Mouse (Mus musculus) limb, embryonic 10.5 days (tissue): ENCODE results near the gene Mindy2. TPM values are rescaled to one million over a fixed set of nuclear protein-coding genes. Genes with fewer than 3 reads are reported as not detected.
A peak's percentile ranks its signal among the peaks of the same experiment; 100 is the strongest.

Experiments used
- DNase-seq: peaks from one replicate; pipeline ENCODE4 v3.0.0-alpha.2; 2017; ENCODE audit warnings: low spot score
- H3K27ac ChIP-seq: fragments of 300-500 bp; sonication (generic); 2 replicates; pipeline ENCODE4 v1.5.1; 2016; ENCODE audit warnings: mild to moderate bottlenecking
- H3K27me3 ChIP-seq: fragments of 300-500 bp; sonication (generic); 2 replicates; pipeline ENCODE4 v1.6.1; 2016; ENCODE audit warnings: low read depth, mild to moderate bottlenecking; ENCODE audit not compliant: poor library complexity, severe bottlenecking
- H3K36me3 ChIP-seq: fragments of 300-500 bp; sonication (generic); 2 replicates; pipeline ENCODE4 v1.6.1; 2016; ENCODE audit warnings: mild to moderate bottlenecking, moderate library complexity
- H3K4me1 ChIP-seq: fragments of 300-500 bp; sonication (generic); 2 replicates; pipeline ENCODE4 v1.6.1; 2016
- H3K4me3 ChIP-seq: fragments of 300-500 bp; sonication (generic); 2 replicates; pipeline ENCODE4 v1.5.1; 2016; ENCODE audit warnings: mild to moderate bottlenecking, moderate library complexity
- H3K9me3 ChIP-seq: fragments of 300-500 bp; sonication (generic); replicated peaks from 2 replicates; pipeline ENCODE4 v1.6.1; 2016; ENCODE audit warnings: mild to moderate bottlenecking
- WGBS: fragments of 180-500 bp; shearing (Covaris S2); methylation state at CpG from one replicate; pipeline ENCODE4 v1.1.7; 2016; 5-methylcytosine and 5-hydroxymethylcytosine counted together
- polyA plus RNA-seq: library from polyadenylated mRNA; unstranded; fragments of >200 nt; fragmentation: Nextera tagmentation; extraction: Ambion mirVana; gene quantifications from 2 replicates; pipeline ENCODE4 v1.2.1, GENCODE M21; 2016

Gene Mindy2
- polyA plus RNA-seq, 1 experiment from 2014 or later, result 3.0 TPM

GRCm38 (mm10) chr9:70656130-70657007 lies 605 bp downstream of the Mindy2 start, which contains the start of gene Gm10642:
Gm10642 (plus strand) TSS chr9:70656251.
- peaks cover 14% of the 10 kb centered on the region; the same call in 1 of the 2 replicates for H3K27me3 ChIP-seq
- no peaks in the 10 kb centered on the region for H3K9me3 ChIP-seq
- H3K4me3 ChIP-seq, result peak within 1 kb of the TSS; percentile 74
- peaks cover 13% of the 10 kb centered on the region for H3K4me1 ChIP-seq
- no peaks in the 10 kb centered on the region for H3K36me3 ChIP-seq
- WGBS, result under 1% methylated on average over 72 of the region's 72 CpGs
- peak within 1 kb of the TSS; percentile 86 for H3K27ac ChIP-seq
- DNase-seq, result peak; percentile 52

DNA sequence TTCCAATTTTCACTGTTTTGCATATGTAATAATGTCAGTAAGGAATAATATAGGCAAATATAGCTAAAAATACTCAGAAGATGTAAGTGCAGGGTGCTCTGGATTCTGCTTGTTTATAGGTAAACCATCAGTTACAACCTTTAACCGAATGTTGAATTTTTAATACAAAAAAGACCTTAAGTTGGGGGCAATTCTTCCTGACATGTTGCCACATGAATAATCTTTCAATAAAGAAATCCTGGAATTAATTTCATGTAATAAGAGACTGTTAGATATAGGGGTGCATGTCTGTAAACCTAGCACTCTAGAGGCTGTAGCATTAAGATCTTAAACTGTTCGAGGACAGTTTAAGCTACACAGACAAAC lies 1.2 kb downstream of the Mindy2 start:
- Histone ChIP-seq H3K9me3 (no peaks in the 10 kb centered on the region), H3K36me3 (no peaks in the 10 kb centered on the region), H3K27me3 (peaks cover 14% of the 10 kb centered on the region; the same call in 1 of the 2 replicates), H3K27ac (no peak overlapping the region), H3K4me3 (peak overlapping the region; percentile 74; the same call in 1 of the 2 replicates), H3K4me1 (peaks cover 13% of the 10 kb centered on the region)
- 53% methylated on average over 2 of the region's 2 CpGs for WGBS
- no peak for DNase-seq

DNA sequence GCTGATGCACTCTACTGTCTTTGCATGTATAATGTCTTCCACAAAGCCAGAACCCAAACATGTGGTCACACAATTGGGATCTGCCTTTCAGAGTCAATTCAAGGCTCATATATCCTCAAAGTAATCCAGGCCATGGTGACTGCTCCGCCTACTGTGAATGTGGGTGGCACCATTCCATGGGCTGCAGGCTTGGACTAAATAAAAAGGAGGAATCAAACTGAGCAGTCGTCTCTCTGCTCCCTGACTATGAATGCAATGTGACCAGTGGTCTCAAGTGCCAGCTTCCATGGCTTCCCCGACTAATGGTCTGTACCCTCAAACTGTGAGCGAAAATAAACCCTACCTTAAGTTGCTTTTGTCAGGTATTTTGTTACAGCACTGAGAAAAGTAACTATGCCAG lies 2.5 kb downstream of the Mindy2 start:
- no peak overlapping the region for H3K4me3 ChIP-seq
- peaks cover 14% of the 10 kb centered on the region; the same call in 1 of the 2 replicates for H3K27me3 ChIP-seq
- DNase-seq, result no peak
- WGBS, result 80% methylated on average over 4 of the region's 4 CpGs
- no peak overlapping the region for H3K27ac ChIP-seq
- H3K9me3 ChIP-seq, result no peaks in the 10 kb centered on the region
- no peaks in the 10 kb centered on the region for H3K36me3 ChIP-seq
- peaks cover 13% of the 10 kb centered on the region for H3K4me1 ChIP-seq

GRCm38 (mm10) chr9:70653875-70654274 lies 3.1 kb downstream of the Mindy2 start:
- DNase-seq, result no peak
- Histone ChIP-seq H3K4me3 (no peak overlapping the region), H3K36me3 (no peaks in the 10 kb centered on the region), H3K4me1 (peaks cover 13% of the 10 kb centered on the region), H3K9me3 (no peaks in the 10 kb centered on the region), H3K27me3 (peaks cover 14% of the 10 kb centered on the region; the same call in 1 of the 2 replicates), H3K27ac (no peak overlapping the region)
- WGBS, result 81% methylated on average over 2 of the region's 2 CpGs

GRCm38 (mm10) chr9:70652221-70652620 lies 4.8 kb downstream of the Mindy2 start:
- Histone ChIP-seq H3K27ac (no peak overlapping the region), H3K4me3 (no peak overlapping the region), H3K9me3 (no peaks in the 10 kb centered on the region), H3K4me1 (peaks cover 10% of the 10 kb centered on the region), H3K27me3 (peaks cover 14% of the 10 kb centered on the region; the same call in 1 of the 2 replicates), H3K36me3 (no peaks in the 10 kb centered on the region)
- no peak for DNase-seq
- WGBS, result 69% methylated on average over 2 of the region's 2 CpGs

GRCm38 (mm10) chr9:70650994-70651393 lies 6.0 kb downstream of the Mindy2 start:
- WGBS, result 87% methylated on average over 1 of the region's 1 CpGs
- no peaks in the 10 kb centered on the region for H3K36me3 ChIP-seq
- no peak for DNase-seq
- no peaks in the 10 kb centered on the region for H3K9me3 ChIP-seq
- H3K27ac ChIP-seq, result no peak overlapping the region
- H3K27me3 ChIP-seq, result peaks cover 11% of the 10 kb centered on the region; the same call in 1 of the 2 replicates
- no peak overlapping the region for H3K4me3 ChIP-seq
- H3K4me1 ChIP-seq, result peaks cover under 1% of the 10 kb centered on the region

- Histone ChIP-seq H3K27ac (no peak overlapping the region), H3K9me3 (no peaks in the 10 kb centered on the region), H3K4me1 (no peaks in the 10 kb centered on the region), H3K4me3 (no peak overlapping the region), H3K27me3 (0 out of 2 replicates have a peak, but pooled peaks cover 6% of the 10 kb centered on the region), H3K36me3 (no peaks in the 10 kb centered on the region)
- no peak for DNase-seq
- 77% methylated on average over 2 of the region's 2 CpGs for WGBS
Measured at GRCm38 (mm10) chr9:70650260-70650659, 6.7 kb downstream of the Mindy2 start.

DNA sequence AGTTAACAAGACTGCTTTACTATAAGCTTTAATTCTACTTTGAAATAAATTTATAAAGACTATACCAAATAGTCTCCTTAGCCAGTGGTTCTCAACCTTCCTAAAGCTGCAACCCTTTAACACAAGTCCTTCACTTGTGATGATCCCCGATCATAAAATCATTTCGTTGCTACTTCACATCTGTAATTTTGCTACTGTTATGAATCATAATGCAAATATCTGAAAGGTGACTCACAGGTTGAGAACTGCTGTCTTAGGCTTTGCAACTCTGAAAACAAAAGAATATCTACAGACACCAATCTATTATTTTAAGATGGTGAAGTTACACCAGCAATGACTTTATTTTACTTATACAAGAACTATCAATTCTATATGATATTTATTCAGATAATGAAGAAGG lies 20.2 kb downstream of the Mindy2 start:
- H3K27ac ChIP-seq, result no peak overlapping the region
- WGBS, result 88% methylated on average over 2 of the region's 2 CpGs
- no peaks in the 10 kb centered on the region for H3K4me1 ChIP-seq
- no peak overlapping the region for H3K4me3 ChIP-seq
- H3K9me3 ChIP-seq, result no peaks in the 10 kb centered on the region
- no peaks in the 10 kb centered on the region for H3K27me3 ChIP-seq
- no peaks in the 10 kb centered on the region for H3K36me3 ChIP-seq
- no peak for DNase-seq

- Histone ChIP-seq H3K27ac (no peak overlapping the region), H3K4me1 (no peaks in the 10 kb centered on the region), H3K27me3 (no peaks in the 10 kb centered on the region), H3K4me3 (no peak overlapping the region), H3K9me3 (no peaks in the 10 kb centered on the region), H3K36me3 (no peaks in the 10 kb centered on the region)
- WGBS, result 22% methylated on average over 5 of the region's 5 CpGs
- DNase-seq, result no peak
Measured at GRCm38 (mm10) chr9:70631665-70632064, 25.3 kb downstream of the Mindy2 start.

- DNase-seq, result no peak
- H3K36me3 ChIP-seq, result no peaks in the 10 kb centered on the region
Measured at GRCm38 (mm10) chr9:70629711-70630110, 27.3 kb downstream of the Mindy2 start.

DNA sequence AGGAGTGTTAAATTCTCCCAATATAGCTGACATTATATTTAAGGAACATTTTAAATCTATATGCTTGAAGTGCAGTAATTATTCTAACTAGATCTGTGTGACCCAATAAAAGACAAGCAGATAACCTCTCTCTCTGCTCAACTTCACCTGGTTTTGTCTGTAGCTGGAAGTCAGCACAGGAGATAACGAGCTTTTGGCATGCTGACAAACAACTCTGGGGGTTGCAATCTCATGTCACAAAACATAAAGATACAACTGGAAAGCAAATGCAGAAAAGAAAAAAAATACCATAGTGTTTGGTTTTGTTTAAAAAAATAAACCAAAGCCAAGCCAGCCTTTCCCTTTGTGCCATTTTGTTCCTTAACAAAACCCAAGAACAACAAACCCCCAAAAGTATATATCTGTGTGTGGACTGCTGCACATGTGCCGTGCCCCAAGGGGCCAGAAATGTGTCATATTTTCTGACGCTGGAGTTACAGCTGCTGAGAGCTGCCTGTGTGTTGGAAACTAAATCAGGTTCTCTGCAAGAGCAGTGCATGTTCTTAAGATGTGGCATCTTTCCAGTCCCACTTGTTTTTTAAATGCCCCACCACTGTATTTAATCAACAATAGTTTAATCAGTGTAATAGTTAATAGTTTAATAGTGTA lies 45.8 kb downstream of the Mindy2 start:
- peaks cover 8% of the 10 kb centered on the region; the same call in 1 of the 2 replicates for H3K36me3 ChIP-seq
- no peaks in the 10 kb centered on the region for H3K27me3 ChIP-seq
- H3K4me3 ChIP-seq, result no peak overlapping the region
- 84% methylated on average over 3 of the region's 3 CpGs for WGBS
- DNase-seq, result no peak
- no peaks in the 10 kb centered on the region for H3K9me3 ChIP-seq
- no peaks in the 10 kb centered on the region for H3K4me1 ChIP-seq
- H3K27ac ChIP-seq, result no peak overlapping the region

More at GRCm38 (mm10) chr9:70629711-70630110, 27.3 kb downstream of the Mindy2 start:
- H3K4me1 ChIP-seq, result no peaks in the 10 kb centered on the region
- no peaks in the 10 kb centered on the region for H3K9me3 ChIP-seq
- no peak overlapping the region for H3K27ac ChIP-seq
- no peak overlapping the region for H3K4me3 ChIP-seq
- H3K27me3 ChIP-seq, result no peaks in the 10 kb centered on the region
- 85% methylated on average over 2 of the region's 2 CpGs for WGBS

DNA sequence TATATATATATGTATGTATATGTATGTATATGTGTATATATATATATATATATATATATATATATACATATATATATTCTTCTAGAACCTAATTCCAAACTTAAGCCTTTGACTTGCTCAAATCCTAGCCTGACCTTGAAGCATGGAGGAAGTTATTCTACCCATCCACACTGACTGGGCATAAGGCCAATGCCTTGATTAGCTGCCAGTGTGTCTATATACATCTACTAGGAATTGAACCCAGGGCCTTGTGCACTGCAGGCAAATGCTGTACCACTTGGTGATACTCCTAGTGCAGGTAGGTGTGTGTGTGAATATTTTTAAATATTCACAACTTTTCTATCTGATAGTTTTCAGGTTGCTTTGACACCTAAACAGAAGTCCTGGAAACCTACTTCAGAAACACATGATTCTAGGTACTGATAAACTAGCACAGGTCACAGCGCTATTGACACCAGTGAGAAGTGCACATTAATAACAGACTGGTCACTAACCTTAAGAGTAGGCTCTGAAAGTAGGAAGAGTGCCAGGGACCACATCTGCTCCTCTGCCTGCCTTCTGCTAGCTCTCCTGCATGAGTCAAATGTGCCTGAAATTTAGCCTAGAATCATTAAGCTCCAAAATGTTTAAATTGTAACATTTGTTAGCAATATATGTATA lies 54.7 kb downstream of the Mindy2 start:
- WGBS, result 95% methylated on average over 1 of the region's 1 CpGs
- no peaks in the 10 kb centered on the region for H3K4me1 ChIP-seq
- no peak overlapping the region for H3K4me3 ChIP-seq
- no peak overlapping the region for H3K27ac ChIP-seq
- no peak for DNase-seq
- H3K9me3 ChIP-seq, result no peaks in the 10 kb centered on the region
- H3K36me3 ChIP-seq, result peaks cover 10% of the 10 kb centered on the region; the same call in 1 of the 2 replicates
- no peaks in the 10 kb centered on the region for H3K27me3 ChIP-seq
